Mouse (Mus musculus) bone marrow macrophage, adult 2 months (primary cell): ENCODE measurements at regions not wholly inside any gene's neighbourhood (a gene's known extent, or its start where the extent isn't known, plus 50 kb on each side); places are given as distances from the start of the nearest gene placed in this dataset.

Source experiments
- CTCF ChIP-seq: IDR thresholded peaks from 2 replicates; pipeline ENCODE4 v1.5.1; 2012; ENCODE audit warnings: low read depth, mild to moderate bottlenecking, low read length, moderate library complexity
- POLR2A ChIP-seq: IDR thresholded peaks from 2 replicates; pipeline ENCODE4 v1.6.1; 2012; ENCODE audit warnings: mild to moderate bottlenecking, low read depth, low read length, borderline replicate concordance

DNA sequence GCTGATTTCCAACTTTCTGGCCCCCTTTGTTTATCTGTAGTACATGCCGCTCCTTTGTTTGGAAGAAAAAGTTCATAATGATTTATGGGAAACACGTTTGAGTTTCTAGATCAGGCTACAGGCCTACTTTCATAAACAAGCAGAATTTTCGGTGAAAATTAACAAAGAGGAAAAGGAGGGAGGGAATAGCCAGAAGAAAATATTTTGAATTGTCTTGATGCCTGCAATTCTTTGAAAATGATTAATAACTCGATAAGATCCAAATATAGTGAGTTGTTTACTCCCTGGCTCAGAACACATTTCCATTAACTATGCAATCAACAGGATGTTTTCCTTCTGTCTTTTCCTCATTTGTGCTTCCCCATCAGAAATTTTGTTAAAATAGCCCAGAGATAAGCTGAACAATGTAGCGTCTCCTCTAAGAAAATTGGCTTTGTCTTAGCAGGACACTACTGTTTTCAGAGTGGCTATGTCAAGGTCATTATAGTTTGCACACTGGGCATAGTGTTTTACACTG, 328.7 kb upstream of the Mmadhc start:
- no peak for TF ChIP-seq CTCF
- no peak for TF ChIP-seq POLR2A
